Mouse (Mus musculus): ENCODE results near the gene Wwox. TPM values are rescaled to one million over a fixed set of nuclear protein-coding genes. Genes with fewer than 3 reads are reported as not detected.

Gene Wwox
- polyA plus RNA-seq, 1 experiment from 2014 or later: 10.3 TPM

GRCm38 (mm10) chr8:114876161-114876611 lies 436.7 kb downstream of the Wwox start:
- Histone ChIP-seq H3K4me2 (peak overlapping the region; percentile 2), H3K9me3 (replicated peaks; ENCODE audit: control insufficient read depth, low read length) (no peaks in the 10 kb centered on the region), H3K9ac (ENCODE audit: low read depth, low read length) (no peak overlapping the region), H3K27me3 (ENCODE audit: control insufficient read depth, insufficient read depth, low read length) (no peaks in the 10 kb centered on the region), H3K4me1 (ENCODE audit: control insufficient read depth, insufficient read depth, low read length) (peaks cover 37% of the 10 kb centered on the region), H3K36me3 (ENCODE audit: control insufficient read depth, insufficient read depth, low read length) (no peaks in the 10 kb centered on the region), H3K27ac (ENCODE audit: low read depth, low read length) (peak overlapping the region; percentile 50), H3K4me3 (ENCODE audit: low read depth, low read length) (no peak overlapping the region)
- whole genome bisulfite sequencing (ENCODE audit: insufficient replicate concordance): 13% methylated on average over 11 of the region's 11 CpGs
- no peak for ATAC-seq (replicated peaks; ENCODE audit: insufficient number of reproducible peaks, low FRiP score, low TSS enrichment)

- ATAC-seq (replicated peaks; ENCODE audit: insufficient number of reproducible peaks, low FRiP score, low TSS enrichment): no peak
- Histone ChIP-seq H3K27ac (ENCODE audit: low read depth, low read length) (0 out of 2 replicates have a peak overlapping the region, but pooled peaks have one; percentile 3), H3K4me2 (peak overlapping the region; percentile 2), H3K27me3 (ENCODE audit: control insufficient read depth, insufficient read depth, low read length) (no peaks in the 10 kb centered on the region), H3K4me3 (ENCODE audit: low read depth, low read length) (no peak overlapping the region), H3K4me1 (ENCODE audit: control insufficient read depth, insufficient read depth, low read length) (peaks cover 42% of the 10 kb centered on the region), H3K36me3 (ENCODE audit: control insufficient read depth, insufficient read depth, low read length) (no peaks in the 10 kb centered on the region), H3K9ac (ENCODE audit: low read depth, low read length) (no peak overlapping the region), H3K9me3 (replicated peaks; ENCODE audit: control insufficient read depth, low read length) (no peaks in the 10 kb centered on the region)
- WGBS (ENCODE audit: insufficient replicate concordance): 19% methylated on average over 9 of the region's 9 CpGs
Measured at GRCm38 (mm10) chr8:114876696-114877206, 437.3 kb downstream of the Wwox start.

DNA sequence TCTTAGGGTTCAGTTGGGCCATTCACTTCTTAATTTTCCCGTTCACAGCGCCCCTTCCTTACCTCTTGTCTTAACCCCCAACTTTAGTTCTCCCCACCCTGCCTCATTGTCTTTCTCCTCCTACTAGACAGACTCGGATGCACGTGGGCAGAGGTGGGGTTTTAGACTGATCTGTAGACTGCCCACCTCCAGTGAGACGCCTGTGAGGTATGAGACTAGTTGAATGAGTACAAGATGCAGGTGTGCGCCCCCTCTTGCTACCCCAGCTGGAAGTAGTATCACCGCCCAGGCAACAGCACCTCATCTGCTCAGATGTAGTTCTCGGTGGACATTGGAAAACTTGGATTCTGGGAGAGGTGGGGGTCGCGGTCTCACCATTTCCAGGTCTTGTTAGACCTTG lies 437.8 kb downstream of the Wwox start:
- Histone ChIP-seq H3K4me2 (no peak overlapping the region; the same call in 1 of the 2 replicates), H3K4me1 (ENCODE audit: control insufficient read depth, insufficient read depth, low read length) (peaks cover 46% of the 10 kb centered on the region), H3K9me3 (replicated peaks; ENCODE audit: control insufficient read depth, low read length) (no peaks in the 10 kb centered on the region), H3K9ac (ENCODE audit: low read depth, low read length) (no peak overlapping the region), H3K36me3 (ENCODE audit: control insufficient read depth, insufficient read depth, low read length) (no peaks in the 10 kb centered on the region), H3K27ac (ENCODE audit: low read depth, low read length) (0 out of 2 replicates have a peak overlapping the region, but pooled peaks have one; percentile 3), H3K27me3 (ENCODE audit: control insufficient read depth, insufficient read depth, low read length) (no peaks in the 10 kb centered on the region), H3K4me3 (ENCODE audit: low read depth, low read length) (no peak overlapping the region)
- no peak for ATAC-seq (replicated peaks; ENCODE audit: insufficient number of reproducible peaks, low FRiP score, low TSS enrichment)
- WGBS (ENCODE audit: insufficient replicate concordance): 58% methylated on average over 10 of the region's 10 CpGs

DNA sequence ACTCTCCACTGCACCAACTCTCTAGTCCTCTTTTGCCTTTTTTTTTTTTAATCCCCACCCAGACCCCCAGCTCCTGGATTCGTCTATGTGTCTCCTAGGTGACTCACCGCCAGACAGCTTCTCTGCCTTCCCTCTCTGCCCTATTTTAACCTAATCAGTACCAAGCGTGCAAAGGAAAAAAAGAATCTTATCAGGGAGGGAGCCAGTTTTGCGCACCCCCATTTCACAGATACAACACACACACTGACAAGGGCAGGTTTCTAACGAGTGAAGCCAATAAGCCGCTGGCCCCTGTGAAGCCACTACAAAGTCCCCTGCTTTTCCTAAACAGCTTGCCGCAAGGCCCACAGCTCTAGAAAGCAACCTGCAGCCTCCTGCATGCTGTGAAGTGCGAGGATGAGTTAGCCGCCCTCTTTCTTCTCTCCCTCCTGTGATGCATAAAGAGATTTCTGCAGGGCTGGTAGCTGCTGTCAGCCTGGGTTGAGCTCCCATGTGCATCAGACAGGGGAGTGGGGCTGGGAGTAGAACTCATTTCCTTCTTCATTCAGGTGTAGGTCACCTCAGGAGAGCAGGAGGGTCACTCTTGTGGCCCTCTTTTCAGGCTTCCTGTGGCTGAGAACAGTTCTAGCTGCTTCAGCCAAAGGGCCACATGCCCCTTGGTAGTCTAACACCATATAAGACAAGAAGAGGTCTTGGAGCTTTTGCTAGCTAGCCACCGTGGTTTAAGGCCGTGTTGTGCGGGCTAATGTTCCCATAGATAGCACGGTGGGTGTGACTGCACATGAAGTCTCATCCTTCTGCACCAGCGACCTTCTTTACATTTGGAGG lies 439.2 kb downstream of the Wwox start:
- Histone ChIP-seq H3K4me3 (ENCODE audit: low read depth, low read length) (no peak overlapping the region), H3K4me2 (0 out of 2 replicates have a peak overlapping the region, but pooled peaks have one; percentile 7), H3K27me3 (ENCODE audit: control insufficient read depth, insufficient read depth, low read length) (no peaks in the 10 kb centered on the region), H3K36me3 (ENCODE audit: control insufficient read depth, insufficient read depth, low read length) (no peaks in the 10 kb centered on the region), H3K9me3 (replicated peaks; ENCODE audit: control insufficient read depth, low read length) (no peaks in the 10 kb centered on the region), H3K27ac (ENCODE audit: low read depth, low read length) (peak overlapping the region; percentile 60), H3K4me1 (ENCODE audit: control insufficient read depth, insufficient read depth, low read length) (peaks cover 51% of the 10 kb centered on the region), H3K9ac (ENCODE audit: low read depth, low read length) (no peak overlapping the region)
- 46% methylated on average over 14 of the region's 14 CpGs for WGBS (ENCODE audit: insufficient replicate concordance)
- no peak for ATAC-seq (replicated peaks; ENCODE audit: insufficient number of reproducible peaks, low FRiP score, low TSS enrichment)

GRCm38 (mm10) chr8:114879277-114879568 lies 439.8 kb downstream of the Wwox start:
- H3K4me3 ChIP-seq (ENCODE audit: low read depth, low read length): no peak overlapping the region
- no peak overlapping the region for H3K9ac ChIP-seq (ENCODE audit: low read depth, low read length)
- H3K27me3 ChIP-seq (ENCODE audit: control insufficient read depth, insufficient read depth, low read length): no peaks in the 10 kb centered on the region
- H3K27ac ChIP-seq (ENCODE audit: low read depth, low read length): peak overlapping the region; percentile 43
- H3K9me3 ChIP-seq (replicated peaks; ENCODE audit: control insufficient read depth, low read length): no peaks in the 10 kb centered on the region
- no peak for ATAC-seq (replicated peaks; ENCODE audit: insufficient number of reproducible peaks, low FRiP score, low TSS enrichment)
- peaks cover 51% of the 10 kb centered on the region for H3K4me1 ChIP-seq (ENCODE audit: control insufficient read depth, insufficient read depth, low read length)
- no peaks in the 10 kb centered on the region for H3K36me3 ChIP-seq (ENCODE audit: control insufficient read depth, insufficient read depth, low read length)
- WGBS (ENCODE audit: insufficient replicate concordance): 43% methylated on average over 4 of the region's 4 CpGs
- H3K4me2 ChIP-seq: no peak overlapping the region

- Histone ChIP-seq H3K4me2 (no peak overlapping the region), H3K27ac (ENCODE audit: low read depth, low read length) (peak overlapping the region; percentile 43), H3K9me3 (replicated peaks; ENCODE audit: control insufficient read depth, low read length) (no peaks in the 10 kb centered on the region), H3K9ac (ENCODE audit: low read depth, low read length) (no peak overlapping the region), H3K36me3 (ENCODE audit: control insufficient read depth, insufficient read depth, low read length) (no peaks in the 10 kb centered on the region), H3K4me1 (ENCODE audit: control insufficient read depth, insufficient read depth, low read length) (peaks cover 51% of the 10 kb centered on the region), H3K4me3 (ENCODE audit: low read depth, low read length) (no peak overlapping the region), H3K27me3 (ENCODE audit: control insufficient read depth, insufficient read depth, low read length) (no peaks in the 10 kb centered on the region)
- 43% methylated on average over 2 of the region's 2 CpGs for WGBS (ENCODE audit: insufficient replicate concordance)
- peak; percentile 88 for ATAC-seq (replicated peaks; ENCODE audit: insufficient number of reproducible peaks, low FRiP score, low TSS enrichment)
Measured at GRCm38 (mm10) chr8:114879678-114880077, 440.2 kb downstream of the Wwox start.

- no peak overlapping the region for H3K4me2 ChIP-seq
- peaks cover 51% of the 10 kb centered on the region for H3K4me1 ChIP-seq (ENCODE audit: control insufficient read depth, insufficient read depth, low read length)
- H3K27me3 ChIP-seq (ENCODE audit: control insufficient read depth, insufficient read depth, low read length): no peaks in the 10 kb centered on the region
- ATAC-seq (replicated peaks; ENCODE audit: insufficient number of reproducible peaks, low FRiP score, low TSS enrichment): no peak
- no peaks in the 10 kb centered on the region for H3K36me3 ChIP-seq (ENCODE audit: control insufficient read depth, insufficient read depth, low read length)
- H3K27ac ChIP-seq (ENCODE audit: low read depth, low read length): no peak overlapping the region
- H3K4me3 ChIP-seq (ENCODE audit: low read depth, low read length): no peak overlapping the region
- no peaks in the 10 kb centered on the region for H3K9me3 ChIP-seq (replicated peaks; ENCODE audit: control insufficient read depth, low read length)
- WGBS (ENCODE audit: insufficient replicate concordance): 74% methylated on average over 8 of the region's 8 CpGs
- no peak overlapping the region for H3K9ac ChIP-seq (ENCODE audit: low read depth, low read length)
Measured at GRCm38 (mm10) chr8:114880475-114881135, 441.1 kb downstream of the Wwox start.

GRCm38 (mm10) chr8:114881891-114882401 lies 442.5 kb downstream of the Wwox start:
- 44% methylated on average over 5 of the region's 5 CpGs for WGBS (ENCODE audit: insufficient replicate concordance)
- H3K4me3 ChIP-seq (ENCODE audit: low read depth, low read length): no peak overlapping the region
- H3K27ac ChIP-seq (ENCODE audit: low read depth, low read length): no peak overlapping the region
- H3K4me1 ChIP-seq (ENCODE audit: control insufficient read depth, insufficient read depth, low read length): peaks cover 45% of the 10 kb centered on the region
- 0 out of 2 replicates have a peak, but pooled peaks have one; percentile 20 for ATAC-seq (replicated peaks; ENCODE audit: insufficient number of reproducible peaks, low FRiP score, low TSS enrichment)
- H3K27me3 ChIP-seq (ENCODE audit: control insufficient read depth, insufficient read depth, low read length): no peaks in the 10 kb centered on the region
- no peaks in the 10 kb centered on the region for H3K9me3 ChIP-seq (replicated peaks; ENCODE audit: control insufficient read depth, low read length)
- no peak overlapping the region for H3K4me2 ChIP-seq
- H3K9ac ChIP-seq (ENCODE audit: low read depth, low read length): no peak overlapping the region
- no peaks in the 10 kb centered on the region for H3K36me3 ChIP-seq (ENCODE audit: control insufficient read depth, insufficient read depth, low read length)
